Mouse (Mus musculus): ENCODE measurements at regions not wholly inside any gene's neighbourhood (a gene's known extent, or its start where the extent isn't known, plus 50 kb on each side); places are given as distances from the start of the nearest gene placed in this dataset. TPM values are rescaled to one million over a fixed set of nuclear protein-coding genes. Genes with fewer than 3 reads are reported as not detected.

Small RNA genes lying in the stretch of these regions (microRNA-seq; reads per million reads assigned to microRNA genes)
- gene Gm24810: not detected

Data from adrenal gland, postnatal 10 days (tissue).